Mouse (Mus musculus) ES-E14 (cell line): Measurements from ENCODE around the gene Tank. TPM values are rescaled to one million over a fixed set of nuclear protein-coding genes. Genes with fewer than 3 reads are reported as not detected.

Source experiments
- DNase-seq: peaks from one replicate; pipeline ENCODE4 v3.0.0-alpha.2; 2013; ENCODE audit warnings: low read depth, low spot score
- H3K27ac ChIP-seq: 2 replicates; pipeline ENCODE4 v1.5.1; 2012; ENCODE audit warnings: low read depth, mild to moderate bottlenecking, low read length, moderate library complexity, mixed read lengths; ENCODE audit not compliant: poor library complexity, insufficient read depth, severe bottlenecking
- H3K36me3 ChIP-seq: 2 replicates; pipeline ENCODE4 v1.6.1; 2012; ENCODE audit warnings: mild to moderate bottlenecking, low read length, moderate library complexity, mixed read lengths; ENCODE audit not compliant: control insufficient read depth, poor library complexity, insufficient read depth, severe bottlenecking
- H3K4me1 ChIP-seq, 2 experiments: fragments of 150-350 bp in 1 of 2; sonication (generic) in 1 of 2; 2 replicates each; pipeline ENCODE4 v1.6.1; 2012; ENCODE audit warnings: low read length in 2 of 2, mild to moderate bottlenecking in 1 of 2, mixed read lengths in 1 of 2; ENCODE audit not compliant: control insufficient read depth in 2 of 2, insufficient read depth in 2 of 2, poor library complexity in 1 of 2
- H3K4me3 ChIP-seq, 2 experiments: fragments of 150-350 bp in 1 of 2; sonication (generic) in 1 of 2; 2 replicates each; pipeline ENCODE4 v1.5.1; 2012; ENCODE audit warnings: low read length in 2 of 2, low read depth in 1 of 2, mild to moderate bottlenecking in 1 of 2, mixed read lengths in 1 of 2; ENCODE audit not compliant: insufficient read depth in 1 of 2, poor library complexity in 1 of 2, severe bottlenecking in 1 of 2
- H3K9ac ChIP-seq: 2 replicates; pipeline ENCODE4 v1.6.1; 2012; ENCODE audit warnings: low read depth, mild to moderate bottlenecking, low read length, mixed read lengths; ENCODE audit not compliant: poor library complexity, insufficient read depth, severe bottlenecking
- H3K9me3 ChIP-seq: fragments of 150-350 bp; sonication (generic); 2 replicates; pipeline ENCODE4 v1.6.1; 2012; ENCODE audit warnings: low read depth, mild to moderate bottlenecking, low read length; ENCODE audit not compliant: control insufficient read depth, insufficient read depth
- CHD2 ChIP-seq: IDR thresholded peaks from 2 replicates; pipeline ENCODE4 v1.6.1; 2014; ENCODE audit warnings: mild to moderate bottlenecking, low read depth, low read length, inconsistent platforms
- HCFC1 ChIP-seq: IDR thresholded peaks from 2 replicates; pipeline ENCODE4 v1.6.1; 2012; ENCODE audit warnings: low read length, inconsistent platforms, borderline replicate concordance; ENCODE audit not compliant: insufficient read depth
- MAFK ChIP-seq: IDR thresholded peaks from 2 replicates; pipeline ENCODE4 v1.6.1; 2014; ENCODE audit warnings: mild to moderate bottlenecking, low read depth, low read length, inconsistent platforms; ENCODE audit not compliant: insufficient read depth
- ZC3H11A ChIP-seq: IDR thresholded peaks from 2 replicates; pipeline ENCODE4 v1.6.1; 2012; ENCODE audit warnings: low read depth, mild to moderate bottlenecking, inconsistent platforms, low read length, borderline replicate concordance
- ZNF384 ChIP-seq: IDR thresholded peaks from 2 replicates; pipeline ENCODE4 v1.6.1; 2012; ENCODE audit warnings: low read depth, low read length, inconsistent platforms
- in situ Hi-C, 2 experiments: fragments of 600-800 bp; cut with MboI; formaldehyde crosslinking; loops; one replicate each; pipeline ENCODE4 v1.15.1; 2025; ENCODE audit warnings: low sequenced_read_pairs in 2 of 2, inconsistent platforms in 1 of 2; ENCODE audit not compliant: unreplicated experiment in 2 of 2
- total RNA-seq: library from RNA; depleted of rRNA; stranded (reverse); fragments of 300-350 nt; gene quantifications from 2 replicates; pipeline ENCODE4 v1.2.3, GENCODE M21; 2012

Tank gene
- total RNA-seq, 1 experiment, result 7.8 TPM

DNA sequence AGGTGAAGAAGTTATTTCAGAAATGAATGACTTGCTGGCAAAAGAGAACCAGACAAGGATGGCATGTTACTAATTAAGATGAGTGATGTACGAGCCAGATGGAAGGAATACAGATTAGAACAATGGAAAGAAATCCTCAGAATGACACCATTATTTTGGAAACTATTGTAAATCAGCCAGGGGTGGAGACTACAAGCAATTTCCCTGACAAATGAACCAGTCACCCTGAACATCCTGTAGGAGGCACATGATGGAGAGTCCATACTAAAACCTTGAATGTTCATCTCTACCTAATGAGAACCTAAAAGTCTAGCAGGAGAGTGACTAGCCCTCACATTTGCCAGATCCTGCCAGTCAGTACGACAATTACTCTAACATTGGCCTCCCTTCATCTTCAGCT is 22.6 kb upstream of the Tank start:
- Histone ChIP-seq H3K9me3 (no peaks in the 10 kb centered on the region), H3K36me3 (no peaks in the 10 kb centered on the region), H3K4me3 (no peak overlapping the region), H3K27ac (no peak overlapping the region), H3K4me1 (no peaks in the 10 kb centered on the region), H3K9ac (no peak overlapping the region)
- no peak for DNase-seq
- in situ Hi-C loops, result no loop called here
- TF ChIP-seq CHD2 (no peak), MAFK (no peak), ZC3H11A (no peak), ZNF384 (no peak), HCFC1 (no peak)

DNA sequence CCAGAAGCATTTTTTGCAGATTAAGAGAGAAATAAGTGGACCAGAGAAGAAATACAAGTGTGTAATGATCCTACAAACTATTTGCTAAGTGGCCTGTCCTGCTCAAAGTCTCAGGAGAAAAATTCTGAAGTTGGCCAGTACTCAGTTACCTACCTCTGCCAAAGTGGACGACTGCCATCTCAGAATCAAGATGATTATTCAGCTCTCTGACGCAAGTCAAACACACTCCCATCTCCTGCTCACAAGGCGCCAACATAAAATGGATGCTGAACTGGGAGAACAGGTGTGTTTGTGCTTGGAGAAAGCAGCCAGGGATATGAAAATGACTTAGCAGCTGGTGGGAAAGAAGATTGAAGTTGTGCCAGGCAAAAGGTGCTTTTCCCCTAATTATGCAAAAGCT is 21.7 kb upstream of the Tank start:
- Histone ChIP-seq H3K9ac (no peak overlapping the region), H3K4me3 (no peak overlapping the region), H3K27ac (no peak overlapping the region), H3K36me3 (no peaks in the 10 kb centered on the region), H3K9me3 (no peaks in the 10 kb centered on the region), H3K4me1 (no peaks in the 10 kb centered on the region)
- no peak for TF ChIP-seq HCFC1
- no peak for TF ChIP-seq ZC3H11A
- TF ChIP-seq ZNF384, result no peak
- no peak for TF ChIP-seq MAFK
- TF ChIP-seq CHD2, result no peak
- DNase-seq, result no peak
- in situ Hi-C loops, result no loop called here

DNA sequence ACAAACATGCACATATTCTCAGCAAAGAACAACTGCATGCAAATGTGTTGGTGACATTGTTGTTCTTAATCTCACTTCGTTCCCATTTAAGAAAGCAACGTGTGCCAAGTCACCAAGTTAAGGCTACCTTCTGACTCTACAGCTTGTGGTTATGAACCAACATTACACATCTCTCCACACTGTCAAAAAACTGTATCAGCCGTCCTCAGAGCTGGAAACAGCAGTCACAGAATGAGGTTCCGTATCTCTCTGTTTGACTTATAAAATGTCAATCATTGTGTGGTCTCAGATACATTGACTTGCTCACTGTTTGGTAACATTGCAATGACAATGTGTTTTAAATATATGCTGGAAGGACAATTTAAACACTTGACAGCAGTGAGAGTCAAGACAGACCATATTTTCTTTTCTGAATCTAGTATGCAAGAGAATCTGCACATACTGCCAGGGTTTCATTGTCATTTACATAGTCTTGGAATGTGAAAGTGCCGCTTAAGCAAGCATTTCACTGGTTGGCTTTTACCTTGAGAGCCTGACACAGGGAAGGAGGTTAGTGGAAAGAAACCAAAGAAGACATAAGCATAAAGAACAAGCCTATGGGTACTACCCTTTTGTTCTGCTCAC is 20.4 kb upstream of the Tank start:
- TF ChIP-seq MAFK (no peak), ZNF384 (no peak), HCFC1 (no peak), CHD2 (no peak), ZC3H11A (no peak)
- DNase-seq, result no peak
- Histone ChIP-seq H3K36me3 (no peaks in the 10 kb centered on the region), H3K27ac (no peak overlapping the region), H3K9ac (no peak overlapping the region), H3K4me1 (no peaks in the 10 kb centered on the region), H3K4me3 (no peak overlapping the region), H3K9me3 (no peaks in the 10 kb centered on the region)
- in situ Hi-C loops, result no loop called here

DNA sequence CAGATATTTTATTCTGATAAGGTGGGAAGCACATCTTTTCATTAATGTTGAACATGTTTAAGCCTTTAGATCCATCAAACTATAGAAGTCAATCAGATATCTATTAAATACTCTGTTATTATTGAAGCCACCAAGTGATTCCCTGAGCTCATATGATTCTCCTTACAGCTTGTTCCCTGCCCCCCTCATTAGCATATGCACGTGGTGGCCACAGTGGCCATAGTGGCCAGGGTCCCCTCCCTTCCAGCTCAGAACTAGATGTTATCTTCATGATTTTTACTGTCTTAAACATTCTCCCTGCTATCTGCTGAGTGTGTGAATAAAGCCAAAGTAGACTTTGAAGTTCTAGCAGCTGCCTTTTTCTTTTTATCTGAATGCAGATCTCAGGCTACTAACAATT is 17.3 kb upstream of the Tank start:
- in situ Hi-C loops, result no loop called here
- H3K4me1 ChIP-seq, result no peaks in the 10 kb centered on the region
- H3K27ac ChIP-seq, result no peak overlapping the region
- no peaks in the 10 kb centered on the region for H3K9me3 ChIP-seq
- no peak overlapping the region for H3K9ac ChIP-seq
- no peak for TF ChIP-seq CHD2
- no peak for TF ChIP-seq ZNF384
- no peak for TF ChIP-seq MAFK
- no peak for TF ChIP-seq HCFC1
- no peak for TF ChIP-seq ZC3H11A
- no peak for DNase-seq
- H3K4me3 ChIP-seq, result no peak overlapping the region
- H3K36me3 ChIP-seq, result no peaks in the 10 kb centered on the region

DNA sequence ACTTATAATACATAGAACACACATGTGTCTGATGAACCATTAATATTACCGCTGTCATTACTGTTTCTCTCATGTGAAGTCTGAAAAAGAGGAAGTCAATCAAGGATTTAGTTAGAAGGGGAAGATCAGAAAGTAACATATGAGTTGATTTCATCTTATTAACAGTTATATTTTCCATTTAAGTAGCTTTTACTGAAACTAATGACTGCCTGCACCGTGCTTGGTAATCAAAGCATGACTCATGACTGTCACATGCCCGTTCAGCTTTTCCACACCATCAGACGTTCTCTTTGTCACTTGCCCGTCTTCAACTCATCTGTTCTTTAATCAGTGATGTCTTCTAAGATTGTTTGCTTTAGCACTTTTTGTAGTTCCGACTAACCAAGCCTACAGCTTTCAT is 15.2 kb upstream of the Tank start:
- in situ Hi-C loops, result no loop called here
- Histone ChIP-seq H3K4me1 (0 out of 4 replicates have a peak, but pooled peaks cover 0 to 2% of the 10 kb centered on the region in 2 experiments), H3K9me3 (no peaks in the 10 kb centered on the region), H3K4me3 (no peak overlapping the region), H3K36me3 (no peaks in the 10 kb centered on the region), H3K27ac (no peak overlapping the region), H3K9ac (no peak overlapping the region)
- DNase-seq, result no peak
- TF ChIP-seq HCFC1 (no peak), MAFK (no peak), ZC3H11A (no peak), CHD2 (no peak), ZNF384 (no peak)
